Mouse (Mus musculus): ENCODE measurements around the gene Olfr781. TPM values are rescaled to one million over a fixed set of nuclear protein-coding genes. Genes with fewer than 3 reads are reported as not detected.
"Not testable (repeated sequence)": the region's sequence is repeated elsewhere in the genome, so short reads cannot be mapped to it uniquely, and the experiment has no call there.

Gene Olfr781
- polyA plus RNA-seq (2014; fragmentation: Nextera tagmentation; extraction: Ambion mirVana), result not detected in 2 replicates

GRCm38 (mm10) chr10:129328554-129328953 lies at the start of gene Olfr781:
TSS of gene Olfr781 (plus strand) at chr10:129328854.
- ATAC-seq (replicated peaks; ENCODE audit: low FRiP score) (no peak), DNase-seq (ENCODE audit: low spot score) (no peak)
- H3K9ac ChIP-seq (ENCODE audit: low read depth, low read length), result no peak within 1 kb of the TSS
- no peaks in the 10 kb centered on the region for H3K9me3 ChIP-seq (ENCODE audit: control insufficient read depth, low read length)
- no peak within 1 kb of the TSS for H3K27ac ChIP-seq (ENCODE audit: low read depth, low read length)
- no peaks in the 10 kb centered on the region for H3K36me3 ChIP-seq (ENCODE audit: control insufficient read depth, insufficient read depth, low read length)
- H3K4me2 ChIP-seq, result no peak within 1 kb of the TSS
- H3K27me3 ChIP-seq (replicated peaks; ENCODE audit: control insufficient read depth, insufficient read depth, low read length), result no peaks in the 10 kb centered on the region
- no peaks in the 10 kb centered on the region for H3K4me1 ChIP-seq (replicated peaks; ENCODE audit: control insufficient read depth, insufficient read depth, low read length)
- no peak within 1 kb of the TSS for H3K4me3 ChIP-seq (ENCODE audit: low read depth, low read length)

- not testable (repeated sequence) for H3K27me3 ChIP-seq (replicated peaks; ENCODE audit: control insufficient read depth, insufficient read depth, low read length); ATAC-seq (replicated peaks; ENCODE audit: low FRiP score); H3K27ac ChIP-seq (ENCODE audit: low read depth, low read length); H3K9me3 ChIP-seq (ENCODE audit: control insufficient read depth, low read length); H3K4me3 ChIP-seq (ENCODE audit: low read depth, low read length); H3K4me2 ChIP-seq; DNase-seq (ENCODE audit: low spot score); H3K36me3 ChIP-seq (ENCODE audit: control insufficient read depth, insufficient read depth, low read length); H3K9ac ChIP-seq (ENCODE audit: low read depth, low read length); H3K4me1 ChIP-seq (replicated peaks; ENCODE audit: control insufficient read depth, insufficient read depth, low read length)
- WGBS, result 50% methylated on average over 1 of the region's 1 CpGs
These were observed 15.7 kb upstream of the Olfr781 start for GRCm38 (mm10) chr10:129312973-129313372.

GRCm38 (mm10) chr10:129313521-129313920 lies 15.1 kb upstream of the Olfr781 start:
- not testable (repeated sequence) for H3K27me3 ChIP-seq (replicated peaks; ENCODE audit: control insufficient read depth, insufficient read depth, low read length); H3K9me3 ChIP-seq (ENCODE audit: control insufficient read depth, low read length); ATAC-seq (replicated peaks; ENCODE audit: low FRiP score); H3K27ac ChIP-seq (ENCODE audit: low read depth, low read length); DNase-seq (ENCODE audit: low spot score); H3K36me3 ChIP-seq (ENCODE audit: control insufficient read depth, insufficient read depth, low read length); H3K4me2 ChIP-seq; H3K9ac ChIP-seq (ENCODE audit: low read depth, low read length); H3K4me1 ChIP-seq (replicated peaks; ENCODE audit: control insufficient read depth, insufficient read depth, low read length); H3K4me3 ChIP-seq (ENCODE audit: low read depth, low read length)
- WGBS, result no CpG with 5 or more reads among the region's 1 CpGs

GRCm38 (mm10) chr10:129317817-129318216 lies 10.8 kb upstream of the Olfr781 start, which contains the start of gene Olfr780:
TSS of gene Olfr780 (plus strand) at chr10:129318117.
- H3K4me3 ChIP-seq (ENCODE audit: low read depth, low read length), result no peak within 1 kb of the TSS
- no peaks in the 10 kb centered on the region for H3K27me3 ChIP-seq (replicated peaks; ENCODE audit: control insufficient read depth, insufficient read depth, low read length)
- ATAC-seq (replicated peaks; ENCODE audit: low FRiP score) (no peak), DNase-seq (ENCODE audit: low spot score) (no peak)
- H3K9me3 ChIP-seq (ENCODE audit: control insufficient read depth, low read length), result no peaks in the 10 kb centered on the region
- 71% methylated on average over 3 of the region's 3 CpGs for WGBS
- no peak within 1 kb of the TSS for H3K27ac ChIP-seq (ENCODE audit: low read depth, low read length)
- H3K4me1 ChIP-seq (replicated peaks; ENCODE audit: control insufficient read depth, insufficient read depth, low read length), result no peaks in the 10 kb centered on the region
- H3K9ac ChIP-seq (ENCODE audit: low read depth, low read length), result no peak within 1 kb of the TSS
- H3K4me2 ChIP-seq, result no peak within 1 kb of the TSS
- H3K36me3 ChIP-seq (ENCODE audit: control insufficient read depth, insufficient read depth, low read length), result no peaks in the 10 kb centered on the region

- 82% methylated on average over 3 of the region's 3 CpGs for WGBS
- ATAC-seq (replicated peaks; ENCODE audit: low FRiP score) (no peak), DNase-seq (ENCODE audit: low spot score) (no peak)
- Histone ChIP-seq H3K4me3 (ENCODE audit: low read depth, low read length) (no peak within 1 kb of the TSS), H3K27me3 (replicated peaks; ENCODE audit: control insufficient read depth, insufficient read depth, low read length) (no peaks in the 10 kb centered on the region), H3K36me3 (ENCODE audit: control insufficient read depth, insufficient read depth, low read length) (no peaks in the 10 kb centered on the region), H3K4me1 (replicated peaks; ENCODE audit: control insufficient read depth, insufficient read depth, low read length) (no peaks in the 10 kb centered on the region), H3K9me3 (ENCODE audit: control insufficient read depth, low read length) (no peaks in the 10 kb centered on the region), H3K27ac (ENCODE audit: low read depth, low read length) (no peak within 1 kb of the TSS), H3K4me2 (no peak within 1 kb of the TSS), H3K9ac (ENCODE audit: low read depth, low read length) (no peak within 1 kb of the TSS)
These were observed 19.9 kb downstream of the Olfr781 start, which contains the start of gene Olfr782 for GRCm38 (mm10) chr10:129348550-129348949. TSS of gene Olfr782 (plus strand) at chr10:129348850.

GRCm38 (mm10) chr10:129352475-129352874 lies 23.8 kb downstream of the Olfr781 start:
- not testable (repeated sequence) for H3K4me2 ChIP-seq; H3K9ac ChIP-seq (ENCODE audit: low read depth, low read length); H3K9me3 ChIP-seq (ENCODE audit: control insufficient read depth, low read length); H3K27ac ChIP-seq (ENCODE audit: low read depth, low read length); H3K4me1 ChIP-seq (replicated peaks; ENCODE audit: control insufficient read depth, insufficient read depth, low read length); H3K36me3 ChIP-seq (ENCODE audit: control insufficient read depth, insufficient read depth, low read length); H3K27me3 ChIP-seq (replicated peaks; ENCODE audit: control insufficient read depth, insufficient read depth, low read length); DNase-seq (ENCODE audit: low spot score); ATAC-seq (replicated peaks; ENCODE audit: low FRiP score); H3K4me3 ChIP-seq (ENCODE audit: low read depth, low read length)
- WGBS, result 58% methylated on average over 2 of the region's 2 CpGs

GRCm38 (mm10) chr10:129356496-129356895 lies 27.8 kb downstream of the Olfr781 start:
- not testable (repeated sequence) for H3K9me3 ChIP-seq (ENCODE audit: control insufficient read depth, low read length); H3K9ac ChIP-seq (ENCODE audit: low read depth, low read length); DNase-seq (ENCODE audit: low spot score); H3K27me3 ChIP-seq (replicated peaks; ENCODE audit: control insufficient read depth, insufficient read depth, low read length); ATAC-seq (replicated peaks; ENCODE audit: low FRiP score); H3K4me1 ChIP-seq (replicated peaks; ENCODE audit: control insufficient read depth, insufficient read depth, low read length); H3K4me3 ChIP-seq (ENCODE audit: low read depth, low read length); H3K36me3 ChIP-seq (ENCODE audit: control insufficient read depth, insufficient read depth, low read length); H3K4me2 ChIP-seq; H3K27ac ChIP-seq (ENCODE audit: low read depth, low read length)
- 82% methylated on average over 4 of the region's 4 CpGs for whole genome bisulfite sequencing

- no peak for DNase-seq (ENCODE audit: low spot score)
- Histone ChIP-seq H3K4me1 (replicated peaks; ENCODE audit: control insufficient read depth, insufficient read depth, low read length) (no peaks in the 10 kb centered on the region), H3K27ac (ENCODE audit: low read depth, low read length) (no peak overlapping the region), H3K36me3 (ENCODE audit: control insufficient read depth, insufficient read depth, low read length) (no peaks in the 10 kb centered on the region), H3K4me2 (no peak overlapping the region), H3K27me3 (replicated peaks; ENCODE audit: control insufficient read depth, insufficient read depth, low read length) (no peaks in the 10 kb centered on the region), H3K9ac (ENCODE audit: low read depth, low read length) (no peak overlapping the region), H3K4me3 (ENCODE audit: low read depth, low read length) (no peak overlapping the region), H3K9me3 (ENCODE audit: control insufficient read depth, low read length) (no peaks in the 10 kb centered on the region; the same call in 1 of the 2 replicates)
- 77% methylated on average over 5 of the region's 5 CpGs for WGBS
- no peak for ATAC-seq (replicated peaks; ENCODE audit: low FRiP score)
These were observed 28.7 kb downstream of the Olfr781 start for GRCm38 (mm10) chr10:129357307-129357706.

- not testable (repeated sequence) for H3K27ac ChIP-seq (ENCODE audit: low read depth, low read length); H3K9ac ChIP-seq (ENCODE audit: low read depth, low read length); H3K4me3 ChIP-seq (ENCODE audit: low read depth, low read length); H3K9me3 ChIP-seq (ENCODE audit: control insufficient read depth, low read length); H3K4me2 ChIP-seq; H3K4me1 ChIP-seq (replicated peaks; ENCODE audit: control insufficient read depth, insufficient read depth, low read length); H3K27me3 ChIP-seq (replicated peaks; ENCODE audit: control insufficient read depth, insufficient read depth, low read length); DNase-seq (ENCODE audit: low spot score); ATAC-seq (replicated peaks; ENCODE audit: low FRiP score); H3K36me3 ChIP-seq (ENCODE audit: control insufficient read depth, insufficient read depth, low read length)
- 90% methylated on average over 5 of the region's 5 CpGs for WGBS
These were observed 45.4 kb downstream of the Olfr781 start for GRCm38 (mm10) chr10:129374051-129374450.

Data from liver, embryonic 11.5 days (tissue).